Mouse (Mus musculus) leukemia stem cell, adult 10-12 weeks (primary cell): ENCODE measurements around the gene Sult2a4. TPM values are rescaled to one million over a fixed set of nuclear protein-coding genes. Genes with fewer than 3 reads are reported as not detected.

Experiments used
- polyA plus RNA-seq: library from polyadenylated mRNA; stranded (reverse); fragments of >175 nt; gene quantifications from 2 replicates; pipeline ENCODE4 v1.2.3, GENCODE M21; 2012; ENCODE audit warnings: low replicate concordance

Sult2a4 gene
- polyA plus RNA-seq, result not detected in 2 replicates

GRCm38 (mm10) chr7:13989507-13989906, at the start of gene Sult2a4:
Sult2a4 (minus strand) TSS chr7:13989607.

Other genes with a start within 250 kb of the Sult2a4 start
- gene Sult2a1, start 152.2 kb downstream of the Sult2a4 start, polyA plus RNA-seq, result not detected in 2 replicates
- gene Sult2a3, start 133.4 kb upstream of the Sult2a4 start, polyA plus RNA-seq, result not detected in 2 replicates